Mouse (Mus musculus): ENCODE results near the gene Psmd3. TPM values are rescaled to one million over a fixed set of nuclear protein-coding genes. Genes with fewer than 3 reads are reported as not detected.
A peak's percentile ranks its signal among the peaks of the same experiment; 100 is the strongest.
"Not testable (repeated sequence)": the region's sequence is repeated elsewhere in the genome, so short reads cannot be mapped to it uniquely, and the experiment has no call there.

Gene Psmd3
- polyA plus RNA-seq, 1 experiment from 2014 or later = 86.4 TPM

- ATAC-seq (ENCODE audit: low read depth) = no peak
- Histone ChIP-seq H3K27me3 (ENCODE audit: control insufficient read depth, insufficient read depth, low read depth, low read length) (no peaks in the 10 kb centered on the region), H3K9ac (ENCODE audit: low read depth, low read length) (no peak overlapping the region), H3K4me2 (ENCODE audit: low read depth, low read length) (no peak overlapping the region), H3K27ac (ENCODE audit: low read length) (0 out of 2 replicates have a peak overlapping the region, but pooled peaks have one; percentile 0), H3K36me3 (ENCODE audit: control insufficient read depth, insufficient read depth) (peaks cover 9% of the 10 kb centered on the region), H3K9me3 (replicated peaks; ENCODE audit: control insufficient read depth, low read length) (no peaks in the 10 kb centered on the region), H3K4me1 (ENCODE audit: control insufficient read depth, low read depth, low read length) (peaks cover 20% of the 10 kb centered on the region), H3K4me3 (ENCODE audit: low read depth, low read length) (no peak overlapping the region)
- 65% methylated on average over 19 of the region's 19 CpGs for WGBS (ENCODE audit: insufficient replicate concordance)
Observed at GRCm38 (mm10) chr11:98708282-98708956, 26.1 kb downstream of the Psmd3 start.

- Histone ChIP-seq H3K27me3 (ENCODE audit: control insufficient read depth, insufficient read depth, low read depth, low read length) (no peaks in the 10 kb centered on the region), H3K9me3 (replicated peaks; ENCODE audit: control insufficient read depth, low read length) (no peaks in the 10 kb centered on the region), H3K4me3 (ENCODE audit: low read depth, low read length) (no peak overlapping the region), H3K36me3 (ENCODE audit: control insufficient read depth, insufficient read depth) (peaks cover 9% of the 10 kb centered on the region), H3K4me1 (ENCODE audit: control insufficient read depth, low read depth, low read length) (peaks cover 20% of the 10 kb centered on the region), H3K4me2 (ENCODE audit: low read depth, low read length) (no peak overlapping the region), H3K9ac (ENCODE audit: low read depth, low read length) (no peak overlapping the region), H3K27ac (ENCODE audit: low read length) (peak overlapping the region; percentile 46)
- ATAC-seq (ENCODE audit: low read depth) = no peak
- 47% methylated on average over 26 of the region's 26 CpGs for WGBS (ENCODE audit: insufficient replicate concordance)
Observed at GRCm38 (mm10) chr11:98709001-98709741, 26.8 kb downstream of the Psmd3 start.

GRCm38 (mm10) chr11:98710416-98711045, 28.2 kb downstream of the Psmd3 start:
- Histone ChIP-seq H3K9me3 (replicated peaks; ENCODE audit: control insufficient read depth, low read length) (no peaks in the 10 kb centered on the region), H3K27me3 (ENCODE audit: control insufficient read depth, insufficient read depth, low read depth, low read length) (no peaks in the 10 kb centered on the region), H3K27ac (ENCODE audit: low read length) (peak overlapping the region; percentile 68; the same call in 1 of the 2 replicates), H3K9ac (ENCODE audit: low read depth, low read length) (no peak overlapping the region), H3K4me3 (ENCODE audit: low read depth, low read length) (no peak overlapping the region), H3K36me3 (ENCODE audit: control insufficient read depth, insufficient read depth) (peaks cover 4% of the 10 kb centered on the region), H3K4me1 (ENCODE audit: control insufficient read depth, low read depth, low read length) (peaks cover 20% of the 10 kb centered on the region), H3K4me2 (ENCODE audit: low read depth, low read length) (no peak overlapping the region)
- WGBS (ENCODE audit: insufficient replicate concordance) = 22% methylated on average over 12 of the region's 12 CpGs
- ATAC-seq (ENCODE audit: low read depth) = peak; percentile 54

- Histone ChIP-seq H3K4me1 (ENCODE audit: control insufficient read depth, low read depth, low read length) (peaks cover 20% of the 10 kb centered on the region), H3K27ac (ENCODE audit: low read length) (no peak overlapping the region), H3K9ac (ENCODE audit: low read depth, low read length) (no peak overlapping the region), H3K4me2 (ENCODE audit: low read depth, low read length) (no peak overlapping the region), H3K27me3 (ENCODE audit: control insufficient read depth, insufficient read depth, low read depth, low read length) (no peaks in the 10 kb centered on the region), H3K36me3 (ENCODE audit: control insufficient read depth, insufficient read depth) (peaks cover 3% of the 10 kb centered on the region), H3K4me3 (ENCODE audit: low read depth, low read length) (no peak overlapping the region), H3K9me3 (replicated peaks; ENCODE audit: control insufficient read depth, low read length) (no peaks in the 10 kb centered on the region)
- WGBS (ENCODE audit: insufficient replicate concordance) = 32% methylated on average over 4 of the region's 4 CpGs
- ATAC-seq (ENCODE audit: low read depth) = no peak
Observed at GRCm38 (mm10) chr11:98711046-98711434, 28.7 kb downstream of the Psmd3 start.

GRCm38 (mm10) chr11:98712009-98712408, 29.7 kb downstream of the Psmd3 start:
- H3K4me3 ChIP-seq (ENCODE audit: low read depth, low read length); ATAC-seq (ENCODE audit: low read depth); H3K36me3 ChIP-seq (ENCODE audit: control insufficient read depth, insufficient read depth); H3K4me2 ChIP-seq (ENCODE audit: low read depth, low read length); H3K9ac ChIP-seq (ENCODE audit: low read depth, low read length); H3K27me3 ChIP-seq (ENCODE audit: control insufficient read depth, insufficient read depth, low read depth, low read length); H3K9me3 ChIP-seq (replicated peaks; ENCODE audit: control insufficient read depth, low read length); H3K27ac ChIP-seq (ENCODE audit: low read length): not testable (repeated sequence)
- H3K4me1 ChIP-seq (ENCODE audit: control insufficient read depth, low read depth, low read length) = peaks cover 20% of the 10 kb centered on the region
- WGBS (ENCODE audit: insufficient replicate concordance) = 73% methylated on average over 5 of the region's 6 CpGs

- 73% methylated on average over 12 of the region's 12 CpGs for WGBS (ENCODE audit: insufficient replicate concordance)
- Histone ChIP-seq H3K4me3 (ENCODE audit: low read depth, low read length) (no peak overlapping the region), H3K4me1 (ENCODE audit: control insufficient read depth, low read depth, low read length) (peaks cover 22% of the 10 kb centered on the region), H3K9me3 (replicated peaks; ENCODE audit: control insufficient read depth, low read length) (no peaks in the 10 kb centered on the region), H3K4me2 (ENCODE audit: low read depth, low read length) (no peak overlapping the region), H3K9ac (ENCODE audit: low read depth, low read length) (no peak overlapping the region), H3K27ac (ENCODE audit: low read length) (no peak overlapping the region), H3K36me3 (ENCODE audit: control insufficient read depth, insufficient read depth) (peaks cover 4% of the 10 kb centered on the region; the same call in 1 of the 2 replicates), H3K27me3 (ENCODE audit: control insufficient read depth, insufficient read depth, low read depth, low read length) (no peaks in the 10 kb centered on the region)
- ATAC-seq (ENCODE audit: low read depth) = no peak
Observed at GRCm38 (mm10) chr11:98713703-98714102, 31.3 kb downstream of the Psmd3 start.

- peaks cover 4% of the 10 kb centered on the region; the same call in 1 of the 2 replicates for H3K36me3 ChIP-seq (ENCODE audit: control insufficient read depth, insufficient read depth)
Observed at GRCm38 (mm10) chr11:98715946-98716345, 33.6 kb downstream of the Psmd3 start.

GRCm38 (mm10) chr11:98717904-98718303, 35.5 kb downstream of the Psmd3 start:
- Histone ChIP-seq H3K27me3 (ENCODE audit: control insufficient read depth, insufficient read depth, low read depth, low read length) (no peaks in the 10 kb centered on the region), H3K27ac (ENCODE audit: low read length) (no peak overlapping the region), H3K4me2 (ENCODE audit: low read depth, low read length) (no peak overlapping the region), H3K36me3 (ENCODE audit: control insufficient read depth, insufficient read depth) (peaks cover 4% of the 10 kb centered on the region; the same call in 1 of the 2 replicates), H3K4me3 (ENCODE audit: low read depth, low read length) (no peak overlapping the region), H3K4me1 (ENCODE audit: control insufficient read depth, low read depth, low read length) (peaks cover 6% of the 10 kb centered on the region; the same call in 1 of the 2 replicates), H3K9me3 (replicated peaks; ENCODE audit: control insufficient read depth, low read length) (no peaks in the 10 kb centered on the region), H3K9ac (ENCODE audit: low read depth, low read length) (no peak overlapping the region)
- 26% methylated on average over 13 of the region's 13 CpGs for whole genome bisulfite sequencing (ENCODE audit: insufficient replicate concordance)
- ATAC-seq (ENCODE audit: low read depth) = no peak

More at GRCm38 (mm10) chr11:98715946-98716345, 33.6 kb downstream of the Psmd3 start:
- Histone ChIP-seq H3K9ac (ENCODE audit: low read depth, low read length) (no peak overlapping the region), H3K4me3 (ENCODE audit: low read depth, low read length) (no peak overlapping the region), H3K4me1 (ENCODE audit: control insufficient read depth, low read depth, low read length) (peaks cover 8% of the 10 kb centered on the region), H3K9me3 (replicated peaks; ENCODE audit: control insufficient read depth, low read length) (no peaks in the 10 kb centered on the region), H3K4me2 (ENCODE audit: low read depth, low read length) (no peak overlapping the region), H3K27me3 (ENCODE audit: control insufficient read depth, insufficient read depth, low read depth, low read length) (no peaks in the 10 kb centered on the region), H3K27ac (ENCODE audit: low read length) (no peak overlapping the region)
- WGBS (ENCODE audit: insufficient replicate concordance) = 82% methylated on average over 9 of the region's 9 CpGs
- ATAC-seq (ENCODE audit: low read depth) = no peak
